Mouse (Mus musculus) yolk sac, embryonic 10.5 days (tissue): ENCODE results near the gene Ncor2.

Experiments
- DNase-seq: peaks from one replicate; pipeline ENCODE4 v3.0.0-alpha.2; 2017; ENCODE audit warnings: low spot score

Ncor2 gene

DNA sequence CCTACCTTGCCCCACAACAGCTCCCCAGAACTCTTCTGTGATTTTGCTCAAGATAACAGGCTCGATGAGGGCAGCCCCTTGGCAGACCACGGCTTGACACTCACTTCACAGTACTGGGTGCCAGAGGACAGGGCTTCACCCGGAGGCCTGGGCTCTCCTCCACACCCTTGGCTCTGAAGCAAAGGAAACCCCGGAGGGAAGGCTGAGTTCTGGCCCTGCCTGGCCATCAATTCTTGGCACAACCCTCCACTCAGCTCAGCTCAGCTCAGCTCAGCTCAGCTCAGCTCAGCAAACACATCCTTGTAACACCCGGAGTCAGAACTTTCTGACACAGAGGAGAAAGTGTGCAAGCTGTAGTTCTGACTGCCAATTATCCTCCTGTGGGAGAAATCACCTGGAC lies 30.3 kb downstream of the Ncor2 start:
- DNase-seq: no peak

DNA sequence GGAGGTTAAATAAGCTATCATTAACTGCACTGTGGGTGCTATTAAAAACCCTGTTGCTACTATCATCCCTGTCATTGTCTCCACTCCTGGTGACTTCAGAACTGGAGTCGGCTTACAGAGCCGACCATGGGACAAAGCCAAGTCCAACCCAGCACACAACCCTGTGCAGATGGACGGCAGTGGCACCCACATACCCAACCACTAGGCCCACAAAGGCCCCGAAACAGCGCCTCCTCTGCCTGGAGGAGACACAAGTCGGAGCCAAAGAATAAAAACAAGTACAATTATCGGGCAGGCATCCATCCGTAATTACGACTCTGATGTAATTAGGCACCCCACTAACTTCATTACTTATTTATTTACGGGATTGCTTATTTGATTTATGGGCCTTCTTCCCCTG lies 30.8 kb downstream of the Ncor2 start:
- DNase-seq: no peak

DNA sequence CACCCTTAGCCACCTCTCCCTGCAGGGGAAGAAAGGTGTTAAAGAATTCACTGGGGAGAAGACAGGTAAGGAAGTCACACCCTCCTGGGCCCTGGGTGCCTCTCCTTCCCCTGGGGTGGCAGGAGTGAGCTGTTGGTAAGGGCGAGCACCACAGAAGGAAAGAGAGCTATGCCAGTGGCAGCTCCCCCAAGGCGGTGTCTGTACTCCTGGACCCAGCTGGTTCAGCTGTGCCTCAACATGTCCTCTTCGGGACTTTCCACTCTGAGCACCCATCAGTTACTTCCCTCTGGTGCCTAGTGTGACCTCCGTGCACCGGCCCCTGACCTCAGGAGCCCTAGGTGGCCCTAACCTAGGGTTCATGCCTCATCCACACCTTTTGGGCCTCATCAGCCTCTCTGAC lies 31.9 kb downstream of the Ncor2 start:
- no peak for DNase-seq

DNA sequence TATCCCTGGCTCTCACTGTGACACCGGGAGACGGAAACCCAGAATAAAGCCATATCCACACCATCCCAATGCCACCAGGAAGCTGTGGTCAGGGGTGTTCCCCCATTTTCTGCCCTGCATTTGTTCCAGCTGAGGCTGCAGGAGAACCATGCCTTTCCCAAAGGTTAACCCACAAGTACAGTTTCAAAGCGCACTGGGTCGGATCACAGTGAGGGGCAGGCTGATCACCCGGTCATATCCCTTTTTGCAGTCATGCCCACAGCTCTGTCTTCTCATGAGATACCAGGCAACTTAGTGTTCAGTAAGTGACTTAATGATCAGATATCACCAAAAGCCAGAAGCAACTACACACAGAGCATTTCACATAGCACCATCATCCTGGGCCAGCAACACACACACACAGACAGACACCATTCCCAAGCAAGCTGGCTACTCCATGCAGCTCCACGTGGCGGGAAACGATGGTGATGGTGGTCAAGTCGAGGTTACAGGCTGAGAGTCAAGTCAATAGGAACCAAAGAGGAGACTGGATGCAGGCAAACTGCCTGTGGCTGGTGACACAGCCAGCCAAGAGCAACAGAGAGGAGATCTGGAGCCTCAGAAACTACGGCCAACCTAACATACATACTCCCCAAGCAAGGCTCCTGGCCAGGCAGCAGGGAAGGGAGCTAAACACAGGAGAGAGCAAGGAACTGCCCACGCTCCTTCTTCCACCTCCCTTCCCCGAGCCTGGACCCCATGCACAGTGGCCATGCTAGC lies 35.7 kb downstream of the Ncor2 start:
- DNase-seq: no peak

DNA sequence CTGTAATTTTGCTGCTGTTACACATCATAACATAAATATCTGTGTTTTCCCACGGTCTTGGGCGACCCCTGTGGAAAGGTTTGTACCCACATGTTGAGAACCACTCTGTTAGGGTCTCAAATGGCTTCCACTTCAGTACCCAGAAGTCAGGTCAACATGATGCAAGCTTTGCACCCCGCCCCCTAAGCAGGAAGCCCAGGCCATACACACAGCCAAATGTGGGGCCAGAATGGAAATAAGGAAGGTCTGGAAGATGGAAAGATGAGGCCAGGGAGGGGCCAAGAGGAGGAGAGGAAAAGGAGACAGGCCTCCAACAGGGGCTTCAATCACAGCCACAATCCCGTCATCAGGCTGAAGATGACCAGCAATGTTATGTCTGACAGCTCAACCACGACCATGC lies 37.1 kb downstream of the Ncor2 start:
- DNase-seq: no peak

DNA sequence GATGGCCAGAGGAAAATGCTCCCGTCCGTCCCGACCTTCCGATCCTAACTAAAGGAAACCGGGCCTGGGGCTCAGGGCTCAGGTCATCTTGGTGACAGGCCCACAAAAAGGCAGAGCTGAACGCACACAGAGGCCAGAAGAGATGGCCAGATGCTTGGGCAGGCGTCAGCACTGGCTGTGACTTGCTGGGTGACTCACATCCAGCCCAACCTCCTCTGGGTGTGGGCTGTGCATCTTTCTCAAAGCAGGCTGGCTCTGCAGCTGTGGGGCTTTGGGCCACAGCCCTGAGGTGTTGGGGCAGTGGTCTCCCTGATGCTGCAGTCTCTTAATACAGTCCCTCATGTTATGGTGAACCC lies 37.5 kb downstream of the Ncor2 start:
- no peak for DNase-seq

DNA sequence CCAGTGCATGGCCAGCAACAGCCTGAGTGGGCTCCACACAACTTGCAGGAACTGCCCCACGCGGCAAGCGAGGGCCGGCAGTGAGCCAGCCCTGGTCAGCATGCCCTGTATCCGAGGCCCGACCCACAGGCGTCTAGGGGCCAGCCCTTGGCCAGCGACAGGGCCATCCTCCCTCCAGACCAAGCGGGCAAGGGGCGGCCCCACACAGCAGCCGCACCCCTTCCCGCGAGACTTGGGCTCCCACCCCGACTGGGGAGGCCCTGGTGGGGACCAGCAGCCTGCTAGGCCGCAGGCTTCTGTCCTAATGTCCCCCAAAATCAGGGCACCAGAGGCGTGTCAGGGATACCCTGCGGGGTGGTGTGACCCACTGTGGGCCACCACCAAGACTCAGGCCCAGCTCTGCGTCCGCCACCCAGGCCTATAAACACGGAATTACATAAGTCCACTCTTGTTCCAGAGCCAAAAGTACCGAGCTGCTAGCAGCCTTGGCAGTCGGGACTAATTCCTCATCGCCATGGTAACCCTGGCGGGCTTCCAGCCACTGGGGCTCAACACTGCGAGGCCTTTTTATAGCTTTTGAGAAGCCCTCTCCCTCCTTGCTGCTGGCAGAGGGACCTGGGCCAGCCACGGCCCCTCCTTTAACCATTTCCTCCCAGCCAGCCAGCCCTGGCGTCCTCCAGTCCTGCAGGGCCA lies 38.0 kb downstream of the Ncor2 start:
- peak; percentile 84 for DNase-seq

DNA sequence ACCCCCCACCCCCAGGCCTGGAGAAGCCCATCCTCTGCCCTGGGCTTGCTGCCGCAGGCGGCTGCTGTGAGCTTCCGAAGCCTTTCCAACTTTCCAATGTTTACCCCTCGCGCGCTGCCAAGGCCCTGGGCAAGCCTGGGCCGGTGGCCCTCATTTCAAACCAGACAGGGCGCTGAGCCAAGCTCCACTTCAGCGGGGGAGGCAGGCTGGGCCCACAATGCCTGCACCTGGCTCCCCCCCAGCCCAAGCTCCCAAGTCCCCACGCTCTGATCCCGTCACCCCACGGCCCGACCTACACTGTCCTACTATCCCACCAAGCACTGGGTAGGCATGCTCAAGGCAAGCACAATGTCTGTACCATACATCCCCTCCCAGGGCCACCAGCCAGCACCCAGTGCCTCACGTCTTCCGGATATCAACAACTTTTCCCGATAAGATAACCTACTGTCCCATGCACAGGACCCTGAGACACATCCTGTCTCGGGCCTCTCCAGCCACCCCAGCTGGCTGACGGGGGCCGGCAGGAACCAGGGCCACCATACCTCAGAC lies 38.8 kb downstream of the Ncor2 start:
- no peak for DNase-seq

DNA sequence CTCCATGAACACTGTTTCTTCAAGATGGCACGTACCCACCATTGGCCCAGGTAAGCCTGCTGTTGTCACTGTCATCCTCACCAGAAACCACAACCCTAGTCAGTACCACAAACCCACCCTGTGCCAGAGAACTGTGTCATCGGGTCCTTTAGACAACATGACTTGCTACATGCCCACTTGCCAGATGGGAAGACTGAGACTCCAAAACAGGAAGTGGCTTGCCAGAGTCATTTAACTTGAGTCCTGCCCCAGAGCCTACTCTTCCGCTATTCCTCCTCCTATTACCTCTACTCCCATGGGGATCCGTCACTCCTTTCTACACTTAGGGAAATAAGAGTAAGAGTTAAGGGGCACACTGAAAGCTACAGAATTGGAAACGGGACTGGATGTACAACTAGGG lies 39.4 kb downstream of the Ncor2 start:
- DNase-seq: no peak

DNA sequence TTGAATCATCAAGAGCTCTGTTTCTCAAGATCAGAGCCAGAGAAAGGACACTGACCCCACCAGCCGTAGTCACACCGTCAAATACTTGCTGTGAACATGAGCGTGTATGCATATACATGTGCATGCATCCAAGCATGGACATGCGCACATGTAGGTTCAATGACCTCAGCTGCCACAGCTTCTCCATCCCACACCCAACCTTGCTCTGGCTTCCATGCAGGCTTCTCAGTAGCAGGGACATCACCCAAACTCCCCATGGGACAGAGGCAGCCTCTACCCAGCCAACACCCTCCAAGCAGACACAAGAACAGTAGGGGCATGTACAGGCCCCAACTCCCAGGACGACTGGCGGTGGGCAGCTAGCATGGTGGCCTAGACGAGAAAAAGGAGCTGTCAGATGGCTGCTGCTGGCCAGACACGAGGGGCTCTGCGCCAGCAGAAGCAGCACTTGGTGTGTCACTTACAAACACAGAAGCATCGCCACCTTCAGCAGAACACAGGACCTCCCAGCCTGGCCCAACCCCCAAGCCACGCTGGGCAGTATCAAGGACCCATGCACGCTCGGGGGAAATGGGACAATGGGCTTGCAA lies 40.1 kb downstream of the Ncor2 start:
- no peak for DNase-seq

DNA sequence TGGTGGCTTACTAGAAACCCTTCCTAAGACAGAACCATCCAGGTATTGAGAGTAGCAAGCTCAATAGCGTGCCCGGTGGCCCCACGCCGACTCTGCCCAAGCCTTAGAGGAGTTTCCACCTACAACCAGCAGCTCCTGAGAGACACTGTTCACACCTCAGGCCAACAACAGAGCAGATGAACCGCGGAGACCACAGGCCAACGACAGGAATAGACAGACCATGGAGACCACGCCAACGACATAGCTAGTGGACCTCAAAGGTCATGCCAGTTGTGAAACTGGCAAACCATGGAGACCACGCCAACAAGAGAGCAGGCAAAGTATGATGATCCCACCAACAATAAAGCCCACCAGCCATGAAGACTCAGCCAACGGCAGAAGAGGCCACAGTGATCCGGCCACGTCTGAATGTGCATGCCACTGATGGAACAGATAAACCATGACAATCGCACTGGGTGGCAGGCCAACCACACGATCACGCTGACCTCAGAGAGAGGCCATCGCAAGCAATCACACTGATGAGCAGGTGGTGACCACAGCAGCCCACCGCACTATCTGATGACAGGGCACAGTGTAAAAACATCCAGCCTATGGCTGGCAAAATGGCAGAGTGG lies 41.2 kb downstream of the Ncor2 start:
- DNase-seq: no peak

DNA sequence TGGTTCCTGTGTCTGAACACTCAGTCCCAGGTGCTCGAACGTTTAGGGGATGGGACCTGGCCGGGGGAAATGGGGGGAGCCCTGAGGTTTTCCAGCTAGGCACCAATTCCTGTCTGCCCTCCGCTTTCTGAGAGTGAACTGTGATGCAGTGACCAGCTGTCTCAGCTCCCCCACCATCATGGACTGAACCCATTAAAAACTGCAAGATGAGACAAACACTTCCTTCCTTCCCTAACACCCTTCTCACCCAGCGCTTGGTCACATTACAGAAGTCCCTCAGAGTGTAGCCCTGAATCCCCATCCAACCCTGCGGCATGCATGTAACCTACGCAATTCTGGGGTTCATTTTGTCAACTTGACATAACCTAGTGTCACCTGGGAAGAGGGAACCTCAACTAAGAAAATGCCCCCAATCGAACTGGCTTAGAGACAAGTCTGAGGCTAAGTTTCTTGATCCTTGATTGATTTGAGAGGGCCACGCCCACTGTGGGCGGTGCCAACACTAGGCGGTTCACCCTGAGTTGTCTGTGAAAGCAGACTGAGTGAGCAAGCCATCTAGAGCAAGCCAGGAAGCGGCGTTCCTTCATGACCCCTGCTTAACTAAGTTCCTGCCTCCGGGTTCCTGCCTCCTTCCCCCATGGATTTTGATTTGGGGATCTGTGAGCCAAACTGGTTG lies 41.9 kb downstream of the Ncor2 start:
- no peak for DNase-seq

DNA sequence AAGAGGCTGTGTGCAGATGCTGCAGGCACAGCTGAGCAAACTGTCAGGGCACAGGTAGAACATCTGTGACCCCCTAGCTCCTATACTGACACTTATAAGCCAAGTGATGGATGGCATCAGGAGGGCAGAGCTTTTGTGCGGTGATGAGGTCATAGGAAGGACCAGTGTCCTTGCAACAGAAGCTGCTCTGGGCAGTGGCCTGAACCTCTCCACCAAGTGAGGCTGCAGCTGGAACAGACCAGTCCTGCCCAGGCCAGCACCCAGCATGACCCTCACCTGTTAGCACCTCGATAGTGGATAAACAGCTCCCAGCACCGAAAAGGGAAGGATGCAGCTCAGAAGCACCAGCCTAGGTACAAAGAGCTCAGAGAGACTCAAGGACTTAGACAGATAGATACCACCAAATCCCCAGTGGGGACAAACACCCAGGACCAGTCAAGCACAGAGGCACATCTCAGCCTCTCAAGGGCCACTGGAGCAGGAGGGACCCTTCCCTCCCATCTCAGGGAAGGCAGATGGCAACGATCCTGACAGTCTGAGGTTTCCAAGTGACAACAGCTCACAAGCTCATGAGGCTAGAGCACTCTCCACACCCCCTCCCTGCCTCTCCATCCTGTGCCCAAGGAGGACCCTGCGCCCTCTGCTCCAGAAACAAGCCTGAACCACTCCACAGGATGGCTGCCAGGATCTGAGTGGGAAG lies 42.6 kb downstream of the Ncor2 start:
- no peak for DNase-seq

DNA sequence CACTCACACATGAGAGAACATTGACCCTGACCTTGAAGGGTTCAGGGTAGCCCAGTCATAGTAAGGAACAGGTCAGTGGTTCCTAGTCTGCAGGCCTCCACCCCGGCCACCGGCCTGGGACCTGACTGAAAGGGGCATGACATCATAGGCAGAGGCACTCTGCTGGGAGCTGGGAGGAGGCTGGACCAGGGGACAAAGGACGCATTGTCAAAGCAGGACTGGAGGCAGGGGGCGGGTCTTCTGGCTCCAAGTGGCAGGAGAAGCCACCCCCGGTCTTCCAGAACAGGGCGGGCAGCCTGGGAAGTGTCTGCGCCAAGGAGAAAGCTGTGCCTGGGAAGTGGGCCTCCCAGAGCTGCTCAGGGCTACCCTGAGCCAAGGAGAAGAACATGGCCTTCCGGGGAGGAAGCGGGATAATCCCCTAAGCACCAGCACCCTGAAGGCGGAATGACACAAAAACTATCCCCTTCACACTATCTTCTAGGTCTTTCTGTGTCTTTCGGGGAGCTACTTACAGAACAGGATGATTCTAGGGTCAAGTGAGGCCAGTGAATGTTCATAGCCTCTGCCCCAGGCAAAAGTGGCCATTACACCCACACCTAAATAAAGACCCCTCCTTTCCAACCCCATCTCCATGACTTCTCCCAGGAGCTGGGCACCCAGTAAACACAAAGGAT lies 44.1 kb downstream of the Ncor2 start:
- peak; percentile 76 for DNase-seq

DNA sequence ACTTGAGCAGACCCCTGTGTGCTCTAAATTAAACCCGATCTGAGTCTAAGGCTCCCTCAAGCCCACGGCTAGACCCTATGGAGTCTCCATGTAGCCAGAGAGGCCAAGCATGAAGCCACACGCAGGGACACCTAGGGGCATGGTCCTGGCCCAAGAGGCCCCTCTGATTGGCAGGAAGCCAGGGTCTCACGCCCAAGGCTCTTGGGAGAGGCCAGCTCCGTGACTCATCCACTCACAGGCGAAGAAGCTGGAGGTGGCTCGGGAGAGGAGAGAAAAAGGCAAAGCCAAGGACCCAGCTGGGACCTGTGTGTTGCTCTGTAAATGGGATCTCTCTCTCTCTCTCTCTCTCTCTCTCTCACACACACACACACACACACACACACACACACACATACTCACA lies 44.6 kb downstream of the Ncor2 start:
- no peak for DNase-seq

DNA sequence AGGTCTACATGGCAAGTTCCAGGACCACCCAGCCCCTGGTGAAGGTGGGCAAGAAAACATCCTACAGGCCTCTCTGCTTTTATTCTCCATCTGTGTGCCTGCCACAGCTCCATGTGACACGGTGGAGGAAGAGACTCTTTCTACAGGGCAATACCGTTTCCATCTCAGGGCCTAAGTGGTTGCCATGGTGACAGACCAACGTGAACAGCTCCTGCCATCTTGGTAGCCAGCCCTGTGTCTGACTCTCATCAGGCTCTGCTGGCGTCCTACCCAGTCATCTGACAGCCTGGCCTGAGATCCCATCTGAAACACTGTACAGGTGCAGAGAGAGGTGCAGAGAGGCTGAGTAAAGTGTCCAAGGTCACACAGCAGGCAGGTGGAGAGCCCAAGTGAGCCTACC lies 45.4 kb downstream of the Ncor2 start:
- no peak for DNase-seq

DNA sequence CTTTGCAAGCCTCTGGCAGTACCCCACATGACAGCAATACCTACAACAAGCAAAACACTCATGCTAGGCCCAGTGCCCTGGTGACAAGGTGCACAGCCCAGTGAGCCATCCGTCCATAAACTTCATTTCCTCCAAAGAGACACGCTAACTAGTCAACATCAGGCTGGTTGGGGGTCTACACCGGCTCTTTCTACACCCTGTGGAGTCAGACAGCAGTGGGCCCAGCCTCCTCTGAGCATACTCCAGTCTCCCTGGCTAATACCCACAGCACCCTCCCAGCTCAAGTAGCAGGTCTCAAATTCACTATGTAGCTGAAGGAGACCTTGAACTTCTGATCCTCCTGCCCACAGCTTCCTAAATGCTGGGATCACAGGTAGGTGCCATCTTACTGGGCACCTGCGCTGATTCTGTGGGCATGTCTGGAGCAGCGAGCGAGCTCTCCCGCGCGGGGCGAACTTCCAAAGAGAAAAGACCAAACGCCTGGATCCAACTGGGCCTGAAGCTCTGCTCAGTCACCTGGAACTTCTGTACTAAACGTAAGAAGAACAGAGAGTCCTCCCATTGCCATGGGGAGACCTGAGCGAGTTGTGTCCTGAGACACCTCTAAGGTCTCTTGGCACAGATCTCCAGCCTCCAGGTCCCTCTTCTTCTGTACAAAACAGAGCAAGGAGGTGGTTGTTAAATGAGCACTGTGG lies 46.3 kb downstream of the Ncor2 start:
- no peak for DNase-seq

DNA sequence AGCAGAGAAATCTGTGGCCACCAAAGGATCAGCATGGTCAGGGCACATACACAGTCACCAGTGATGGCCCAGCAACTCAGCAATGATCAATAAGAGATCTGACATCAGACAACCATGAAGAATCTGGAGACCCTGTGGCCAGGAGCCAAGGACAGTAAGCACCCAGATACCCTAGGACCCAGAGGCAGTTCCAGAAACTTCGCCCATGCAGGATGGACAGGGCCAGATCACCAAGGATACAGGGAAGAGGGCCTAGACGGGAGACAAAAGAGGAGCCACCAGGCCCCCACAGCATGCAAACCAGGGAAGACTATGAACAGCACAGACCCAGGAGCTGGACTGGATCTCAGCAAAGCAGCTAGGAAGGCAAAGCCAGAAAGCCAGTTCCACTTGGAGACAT lies 47.0 kb downstream of the Ncor2 start:
- DNase-seq: no peak

DNA sequence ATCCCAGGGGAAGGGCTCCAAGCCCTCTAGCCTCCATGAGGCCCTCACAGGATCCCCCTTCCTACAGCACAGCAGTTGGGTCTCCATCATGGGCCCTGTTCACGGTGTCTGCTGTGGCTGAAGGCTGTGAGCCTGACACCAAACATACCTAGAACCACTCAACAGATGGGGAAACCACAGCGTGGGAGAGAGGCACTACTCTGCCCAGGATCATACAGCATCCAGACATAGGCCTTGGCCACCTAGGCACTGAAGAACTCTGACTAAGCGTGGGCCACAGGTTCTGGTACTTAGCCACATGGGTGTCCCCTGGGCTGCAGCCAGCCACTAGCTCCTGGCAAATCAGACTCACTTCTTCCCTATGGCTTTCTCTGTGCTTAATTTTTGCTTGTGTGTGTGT lies 48.6 kb downstream of the Ncor2 start:
- no peak for DNase-seq

DNA sequence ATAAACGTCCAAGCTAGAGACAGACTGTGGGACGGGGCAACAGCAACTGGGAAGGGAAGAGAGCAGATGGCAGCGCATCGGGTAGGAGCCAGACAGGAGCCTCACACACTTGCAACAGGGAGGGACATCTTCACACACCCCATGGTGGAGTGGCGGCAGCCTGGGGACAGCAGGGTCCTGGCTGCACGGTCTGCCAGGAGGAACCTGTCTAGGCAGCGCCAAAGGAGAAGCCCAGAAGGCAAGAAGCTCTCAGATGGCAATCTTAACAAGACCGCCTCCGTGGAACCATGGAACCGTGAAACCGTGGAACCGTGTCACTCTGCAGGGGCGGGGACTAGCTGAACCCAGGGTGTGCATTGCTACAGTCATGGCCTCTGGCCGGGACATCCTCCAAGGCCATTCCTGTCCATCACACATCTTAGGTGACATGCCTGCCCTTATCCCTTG lies 50.1 kb downstream of the Ncor2 start:
- no peak for DNase-seq
